Mouse (Mus musculus) ES-E14 (cell line): ENCODE measurements at regions not wholly inside any gene's neighbourhood (a gene's known extent, or its start where the extent isn't known, plus 50 kb on each side); places are given as distances from the start of the nearest gene placed in this dataset.

ENCODE experiments used
- CHD2 ChIP-seq: IDR thresholded peaks from 2 replicates; pipeline ENCODE4 v1.6.1; 2014; ENCODE audit warnings: mild to moderate bottlenecking, low read depth, low read length, inconsistent platforms
- HCFC1 ChIP-seq: IDR thresholded peaks from 2 replicates; pipeline ENCODE4 v1.6.1; 2012; ENCODE audit warnings: low read length, inconsistent platforms, borderline replicate concordance; ENCODE audit not compliant: insufficient read depth
- MAFK ChIP-seq: IDR thresholded peaks from 2 replicates; pipeline ENCODE4 v1.6.1; 2014; ENCODE audit warnings: mild to moderate bottlenecking, low read depth, low read length, inconsistent platforms; ENCODE audit not compliant: insufficient read depth
- ZC3H11A ChIP-seq: IDR thresholded peaks from 2 replicates; pipeline ENCODE4 v1.6.1; 2012; ENCODE audit warnings: low read depth, mild to moderate bottlenecking, inconsistent platforms, low read length, borderline replicate concordance
- ZNF384 ChIP-seq: IDR thresholded peaks from 2 replicates; pipeline ENCODE4 v1.6.1; 2012; ENCODE audit warnings: low read depth, low read length, inconsistent platforms

GRCm38 (mm10) chr1:88878831-88879230 lies 176.8 kb upstream of the Arl4c start:
- no peak for TF ChIP-seq ZC3H11A
- TF ChIP-seq CHD2 = no peak
- TF ChIP-seq ZNF384 = no peak
- no peak for TF ChIP-seq MAFK
- TF ChIP-seq HCFC1 = no peak
